Mouse (Mus musculus): ENCODE data around the gene Dlg2. TPM values are rescaled to one million over a fixed set of nuclear protein-coding genes. Genes with fewer than 3 reads are reported as not detected.

The Dlg2 gene
- total RNA-seq (2023), result 0.53 TPM

DNA sequence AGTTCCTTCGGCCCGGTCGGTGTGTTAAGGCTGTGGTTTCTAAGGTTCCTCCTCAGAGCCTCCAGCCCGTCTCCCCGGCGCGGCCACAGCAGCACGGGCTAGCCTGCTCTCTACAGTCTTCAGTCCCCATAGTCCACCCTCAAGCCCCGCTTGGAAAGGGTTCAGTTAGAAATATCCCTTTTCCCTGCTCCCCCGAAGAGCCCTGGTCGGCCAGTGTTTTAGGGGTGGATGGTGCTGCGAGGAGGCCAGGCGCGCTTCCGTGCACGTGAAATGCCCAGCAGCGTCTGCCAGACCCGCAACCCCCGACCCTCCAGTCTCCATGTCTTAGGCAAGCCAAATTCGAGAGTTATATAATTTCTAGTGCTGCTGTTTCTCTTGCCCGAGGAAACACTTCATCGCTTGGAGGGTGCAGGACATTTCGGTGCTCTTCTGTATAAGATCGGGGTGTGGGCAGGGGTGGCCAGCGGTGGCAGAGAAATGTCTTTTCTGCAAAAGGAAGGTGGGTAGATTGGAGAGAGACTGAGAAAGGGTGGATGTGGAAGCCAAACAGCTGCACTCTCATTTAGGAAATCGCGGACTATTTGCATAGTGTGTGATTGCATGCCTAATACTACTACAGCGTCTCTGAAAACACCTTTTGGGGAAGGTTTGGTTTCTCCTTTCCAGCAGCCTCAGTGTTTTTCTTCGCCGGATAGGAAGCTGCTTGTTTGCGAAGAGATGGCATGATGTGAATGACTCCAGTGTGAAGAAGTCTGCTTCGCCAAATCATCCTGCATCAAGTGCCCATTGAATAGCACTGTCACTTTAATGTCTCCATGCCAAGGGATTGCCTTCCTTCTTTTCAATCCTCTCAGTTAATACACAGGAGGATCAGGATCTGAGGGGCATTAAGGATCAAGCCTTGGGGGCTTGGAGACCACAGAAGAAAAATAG, at the start of gene Dlg2:
TSS of gene Dlg2 (plus strand) at position 360 of the 933 bp plus-strand sequence.

DNA sequence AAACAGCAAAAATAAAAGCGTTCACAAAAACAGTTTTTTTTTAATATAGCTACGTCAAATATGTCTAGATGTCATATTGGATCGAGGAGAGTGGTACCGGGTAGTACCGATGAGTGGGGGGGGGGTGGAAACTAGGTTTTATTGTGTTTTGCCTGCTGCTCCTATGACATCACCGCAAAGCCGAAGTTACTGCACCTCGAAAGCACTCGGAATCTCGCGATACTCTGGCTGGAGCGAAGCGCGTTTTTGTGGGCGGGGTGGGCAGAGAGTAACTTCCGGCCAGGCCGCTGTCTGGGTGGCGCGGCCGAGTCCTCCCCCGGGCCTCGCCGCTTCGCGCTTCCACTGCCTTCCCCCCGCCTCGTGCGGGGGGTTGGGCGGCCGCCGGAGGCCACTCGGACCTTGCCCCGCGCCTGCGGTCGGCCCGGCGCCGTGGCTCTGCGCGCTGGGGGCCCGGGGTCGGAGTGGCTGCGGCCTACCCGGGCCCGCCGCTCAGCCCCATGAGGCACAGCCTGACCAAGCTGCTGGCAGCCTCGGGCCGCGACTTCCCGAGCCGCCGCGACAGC, 33.9 kb upstream of the Dlg2 start, which contains the start of gene Crebzf:
TSS of gene Crebzf (plus strand) at position 212 of the 563 bp plus-strand sequence.

DNA sequence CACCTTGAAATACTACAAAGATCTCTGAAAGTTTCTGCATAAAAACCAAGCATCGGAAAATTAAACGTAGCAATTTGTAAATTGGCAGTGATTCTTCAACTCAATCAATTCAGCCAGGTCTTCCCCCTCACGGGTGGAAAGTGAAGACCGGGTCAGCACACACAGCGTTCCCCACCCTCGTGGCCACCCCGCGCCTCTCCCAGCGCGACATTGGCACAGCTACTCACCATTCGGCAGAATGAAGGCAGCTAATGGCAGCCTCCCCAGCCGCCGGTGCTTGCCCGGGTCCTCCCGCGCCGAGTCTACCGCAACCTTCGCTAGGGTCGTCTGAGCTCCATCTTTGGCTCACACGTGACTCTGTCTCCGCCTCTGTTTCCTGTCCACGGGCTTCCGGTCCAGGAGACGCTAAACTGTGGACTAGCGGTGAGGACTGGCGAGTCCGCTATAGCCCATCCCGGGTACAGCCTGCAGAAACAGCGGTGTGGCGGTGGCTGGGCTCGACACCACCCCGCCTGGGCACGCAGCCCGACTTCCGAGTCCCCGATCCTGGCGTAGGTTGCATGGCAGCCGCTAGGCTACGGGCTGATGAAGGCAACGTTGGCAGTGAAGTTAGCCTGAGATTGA, 19.5 kb upstream of the Dlg2 start, which contains the start of gene Tmem126a:
TSS of gene Tmem126a (minus strand) at position 385 of the 624 bp plus-strand sequence.

DNA sequence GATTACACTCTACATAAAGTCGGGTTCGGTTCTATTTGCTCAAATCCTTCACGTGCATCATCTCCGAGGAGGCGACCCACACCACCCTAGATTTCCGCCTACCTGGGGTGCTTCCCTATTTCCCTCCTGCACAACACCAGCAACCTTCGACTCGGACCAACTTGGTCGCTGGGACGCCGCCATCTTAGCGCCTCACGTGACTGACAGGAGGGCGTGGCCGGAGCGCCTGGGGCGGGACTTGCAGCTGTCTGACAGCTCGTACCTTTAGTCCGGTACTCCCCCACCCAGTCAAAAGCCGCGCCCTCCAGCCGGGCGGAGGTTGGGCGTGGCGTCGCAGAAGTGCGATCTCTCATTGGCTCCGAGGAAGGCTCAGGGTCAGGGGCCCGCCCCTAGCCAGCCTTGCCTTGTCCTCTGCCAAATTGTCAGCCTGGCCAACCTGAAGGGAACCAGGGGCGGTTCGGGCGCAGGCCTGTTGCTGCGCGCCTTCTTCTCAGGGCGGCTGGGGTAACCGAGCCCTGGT, 619 bp upstream of the Dlg2 start, which contains the start of gene Tmem126b:
TSS of gene Tmem126b (minus strand) at position 209 of the 520 bp plus-strand sequence.

Other genes starting within 250 kb of the Dlg2 start
- not detected for gene Ccdc83, start 210.9 kb upstream of the Dlg2 start, total RNA-seq (2023)
- gene Sytl2, start 174.4 kb upstream of the Dlg2 start, total RNA-seq (2023), result 36.7 TPM
- gene Ccdc89, start 50.1 kb upstream of the Dlg2 start, total RNA-seq (2023), result 0.44 TPM
- 232 TPM for gene Crebzf, start 33.9 kb upstream of the Dlg2 start, total RNA-seq (2023)
- 26.2 TPM for gene Tmem126a, start 19.4 kb upstream of the Dlg2 start, total RNA-seq (2023)
- gene Tmem126b, start 671 bp upstream of the Dlg2 start, total RNA-seq (2023), result 5.8 TPM